Mouse (Mus musculus) C2C12 (cell line): Measurements from ENCODE around the gene Ilf3. TPM values are rescaled to one million over a fixed set of nuclear protein-coding genes. Genes with fewer than 3 reads are reported as not detected.

Source experiments
- H3K27me3 ChIP-seq: one replicate; pipeline ENCODE4 v1.6.1; 2011; ENCODE audit not compliant: control insufficient read depth, insufficient read depth, insufficient read length
- H3K36me3 ChIP-seq: one replicate; pipeline ENCODE4 v1.6.1; 2011; ENCODE audit not compliant: control insufficient read depth, insufficient read depth
- H3K4me3 ChIP-seq: one replicate; pipeline ENCODE4 v1.5.1; 2011; ENCODE audit warnings: mild to moderate bottlenecking, control low read depth; ENCODE audit not compliant: poor library complexity, insufficient read depth, severe bottlenecking
- H3K79me2 ChIP-seq: one replicate; pipeline ENCODE4 v1.6.1; 2011; ENCODE audit not compliant: control insufficient read depth, insufficient read depth
- H3K79me3 ChIP-seq: one replicate; pipeline ENCODE4 v1.6.1; 2011; ENCODE audit warnings: low read depth, control low read depth
- H3ac ChIP-seq: one replicate; pipeline ENCODE3; 2011; ENCODE audit warnings: low read depth; ENCODE audit not compliant: control insufficient read depth, insufficient read length
- CEBPB ChIP-seq: IDR thresholded peaks from one replicate; pipeline ENCODE4 v1.6.1; 2011; ENCODE audit warnings: low read depth, mild to moderate bottlenecking, control low read depth, moderate library complexity
- CTCF ChIP-seq: IDR thresholded peaks from one replicate; pipeline ENCODE4 v1.5.1; 2011; ENCODE audit not compliant: control insufficient read depth, insufficient read depth, insufficient read length
- FOSL1 ChIP-seq: IDR thresholded peaks from one replicate; pipeline ENCODE4 v1.8.0; 2011; ENCODE audit warnings: mild to moderate bottlenecking, low read length; ENCODE audit not compliant: poor library complexity, insufficient read depth, severe bottlenecking
- MAX ChIP-seq: IDR thresholded peaks from one replicate; pipeline ENCODE4 v1.6.1; 2011; ENCODE audit warnings: mild to moderate bottlenecking, control low read depth
- MYOD1 ChIP-seq: IDR thresholded peaks from one replicate; pipeline ENCODE4 v1.6.1; 2011; ENCODE audit warnings: low read depth; ENCODE audit not compliant: control insufficient read depth, insufficient read length
- MYOG ChIP-seq: IDR thresholded peaks from one replicate; pipeline ENCODE4 v1.6.1; 2011; ENCODE audit not compliant: control insufficient read depth, insufficient read length; ENCODE audit errors: extremely low read depth
- USF1 ChIP-seq: IDR thresholded peaks from one replicate; pipeline ENCODE4 v1.6.1; 2011; ENCODE audit warnings: low read depth, mild to moderate bottlenecking, control low read depth, moderate library complexity
- polyA plus RNA-seq: library from polyadenylated mRNA; unstranded; fragments of >200 nt; fragmentation: generic; extraction: Trizol; gene quantifications from one replicate; pipeline ENCODE4 v1.2.1, GENCODE M21; 2012; ENCODE audit warnings: missing spikeins

The Ilf3 gene
- polyA plus RNA-seq, 1 experiment, result 66.6 TPM

DNA sequence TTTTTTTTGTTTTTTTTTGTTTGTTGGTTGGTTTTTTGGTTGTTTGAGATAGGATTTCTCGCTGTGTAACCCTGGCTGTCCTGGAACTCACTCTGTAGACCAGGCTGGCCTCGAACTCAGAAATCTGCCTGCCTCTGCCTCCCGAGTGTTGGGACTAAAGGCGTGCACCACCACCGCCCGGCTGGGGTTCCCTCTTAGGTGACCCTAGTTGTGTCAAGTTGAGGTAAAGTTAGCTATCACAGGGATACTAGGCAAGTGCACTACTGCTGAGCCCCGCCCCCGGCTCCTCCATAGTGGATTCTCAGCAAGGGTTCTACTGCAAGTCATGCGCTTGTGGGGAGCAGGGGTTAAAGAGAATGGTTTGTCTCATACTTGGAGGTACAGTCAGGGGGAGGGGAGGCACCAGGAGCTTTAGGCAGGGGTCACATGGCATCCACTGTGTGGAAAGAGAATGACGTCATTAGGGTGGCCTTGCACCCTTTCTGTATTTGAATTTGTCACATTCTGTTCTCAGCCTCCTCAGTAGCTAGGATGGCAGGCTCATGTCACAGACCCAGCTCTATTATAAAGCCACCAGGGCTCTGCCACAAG lies 37.9 kb upstream of the Ilf3 start:
- Histone ChIP-seq H3K36me3 (no peaks in the 10 kb centered on the region), H3K79me3 (peaks cover 39% of the 10 kb centered on the region), H3K27me3 (no peaks in the 10 kb centered on the region), H3K4me3 (no peak overlapping the region), H3ac (no peak overlapping the region), H3K79me2 (peaks cover 79% of the 10 kb centered on the region)
- no peak for TF ChIP-seq CEBPB
- TF ChIP-seq FOSL1, result no peak
- no peak for TF ChIP-seq CTCF
- TF ChIP-seq MYOD1, result no peak
- TF ChIP-seq MYOG, result no peak
- TF ChIP-seq MAX, result no peak
- TF ChIP-seq USF1, result no peak

DNA sequence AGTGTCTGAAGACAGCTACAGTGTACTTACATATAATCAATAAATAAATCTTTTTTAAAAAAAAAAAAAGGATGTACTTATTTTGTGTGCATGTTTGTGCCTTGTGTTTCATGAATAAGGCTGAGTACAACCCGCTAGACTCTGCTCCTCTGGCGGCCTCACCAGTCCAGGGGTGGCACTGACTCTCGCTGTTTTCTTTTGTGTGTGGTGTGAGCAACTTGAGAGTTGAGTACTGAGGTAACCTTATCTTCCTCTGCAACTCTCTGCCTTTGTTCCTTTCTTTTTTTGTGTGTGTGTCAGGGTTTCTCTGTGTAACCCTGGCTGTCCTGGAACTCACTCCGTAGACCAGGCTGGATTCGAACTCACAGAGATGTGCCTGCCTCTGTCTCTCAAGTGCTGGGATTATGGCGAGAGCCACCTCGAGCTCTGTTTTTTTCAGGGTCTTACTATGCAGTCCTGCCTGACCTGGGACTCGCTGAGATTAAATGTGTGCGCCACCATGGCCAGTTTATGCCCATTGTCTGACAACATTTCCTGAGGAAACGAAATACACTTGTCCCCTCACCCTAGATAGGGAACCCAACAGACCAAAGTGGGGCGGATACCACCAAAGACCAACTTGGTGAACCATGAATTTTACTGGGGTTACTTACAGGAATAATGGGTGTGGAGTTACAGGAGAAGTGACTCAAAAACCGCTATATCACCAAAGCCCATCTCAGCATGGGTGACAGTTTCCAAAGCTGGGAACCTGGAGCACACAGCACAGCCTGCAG lies 36.1 kb upstream of the Ilf3 start:
- H3K4me3 ChIP-seq, result no peak overlapping the region
- H3ac ChIP-seq, result no peak overlapping the region
- peaks cover 79% of the 10 kb centered on the region for H3K79me2 ChIP-seq
- no peaks in the 10 kb centered on the region for H3K27me3 ChIP-seq
- H3K79me3 ChIP-seq, result peaks cover 30% of the 10 kb centered on the region
- no peaks in the 10 kb centered on the region for H3K36me3 ChIP-seq
- TF ChIP-seq USF1 (no peak), MYOG (no peak), CEBPB (no peak), FOSL1 (no peak), MYOD1 (no peak), CTCF (no peak), MAX (no peak)

DNA sequence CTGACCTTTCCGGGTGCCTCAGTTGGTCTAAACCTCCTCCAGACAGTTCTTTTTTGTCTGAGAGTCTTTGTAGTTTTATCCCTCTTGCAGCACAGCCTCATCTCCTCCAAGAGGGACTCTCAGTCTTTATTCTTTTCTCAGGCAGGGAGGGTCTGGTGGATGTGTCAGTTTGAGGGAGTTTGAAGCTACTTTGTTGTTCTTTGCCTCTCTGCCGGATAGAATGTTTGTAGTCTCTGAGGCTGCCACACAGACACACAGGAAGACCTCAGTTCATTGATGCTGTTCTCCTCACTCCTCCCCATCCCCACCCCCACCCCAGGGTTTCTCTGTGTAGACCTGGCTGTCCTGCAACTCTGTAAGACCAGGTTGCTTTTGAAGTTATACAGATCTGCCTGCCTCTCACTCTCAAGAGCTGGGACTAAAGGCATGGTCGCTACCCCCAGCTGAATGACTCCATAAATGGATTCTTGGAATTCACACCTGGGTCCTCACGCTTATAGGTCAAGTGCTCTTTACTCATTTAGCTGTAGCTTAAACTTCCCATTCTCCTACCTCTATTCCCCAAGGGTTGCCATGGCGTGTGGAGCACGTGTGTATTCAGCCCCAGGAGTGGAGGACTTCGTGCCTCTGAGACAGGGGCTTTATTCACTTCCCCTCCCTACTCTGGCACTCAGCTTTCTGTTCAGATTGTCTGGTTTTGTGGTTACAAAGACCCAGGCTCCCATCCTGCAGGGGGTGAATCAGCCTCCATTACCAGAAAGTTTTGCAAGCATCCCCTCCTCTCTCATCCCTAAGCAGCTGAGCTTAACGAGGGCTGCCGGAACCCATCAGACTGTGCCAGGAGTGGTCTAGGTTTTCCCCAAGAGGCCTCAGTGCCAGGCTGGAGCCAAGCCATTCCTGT lies 35.3 kb upstream of the Ilf3 start:
- TF ChIP-seq CEBPB, result peak; percentile 80
- peak; percentile 19 for TF ChIP-seq FOSL1
- TF ChIP-seq USF1, result peak; percentile 74
- TF ChIP-seq MYOG, result no peak
- peak; percentile 67 for TF ChIP-seq MAX
- TF ChIP-seq MYOD1, result peak; percentile 56
- no peak for TF ChIP-seq CTCF
- Histone ChIP-seq H3K4me3 (no peak overlapping the region), H3ac (peak overlapping the region; percentile 37), H3K36me3 (no peaks in the 10 kb centered on the region), H3K79me2 (peaks cover 76% of the 10 kb centered on the region), H3K79me3 (peaks cover 28% of the 10 kb centered on the region), H3K27me3 (no peaks in the 10 kb centered on the region)

DNA sequence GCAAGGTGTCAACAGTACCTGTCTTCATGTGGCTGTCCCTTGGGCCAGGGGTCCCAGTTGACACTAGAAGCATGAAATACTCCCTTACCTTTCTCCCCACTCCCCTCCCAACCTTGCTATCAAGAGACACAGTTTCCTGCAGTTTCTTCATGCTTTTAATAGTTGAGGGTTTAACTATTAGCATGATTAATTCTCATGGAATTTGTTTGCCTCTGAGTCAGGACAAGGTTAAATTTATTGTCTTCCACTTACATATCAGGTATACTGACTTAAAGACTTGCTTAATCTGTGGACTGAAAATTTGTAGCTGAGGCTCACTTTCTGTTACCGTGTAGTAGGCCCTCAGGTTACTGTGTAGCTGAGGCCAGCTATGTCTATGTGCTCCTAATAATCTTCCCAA lies 34.1 kb upstream of the Ilf3 start:
- Histone ChIP-seq H3K27me3 (no peaks in the 10 kb centered on the region), H3K36me3 (no peaks in the 10 kb centered on the region), H3K4me3 (no peak overlapping the region), H3ac (peak overlapping the region; percentile 4), H3K79me3 (peaks cover 30% of the 10 kb centered on the region), H3K79me2 (peaks cover 76% of the 10 kb centered on the region)
- TF ChIP-seq CTCF (no peak), MYOG (no peak), FOSL1 (peak; percentile 38), MYOD1 (no peak), MAX (no peak), USF1 (no peak), CEBPB (peak; percentile 54)

DNA sequence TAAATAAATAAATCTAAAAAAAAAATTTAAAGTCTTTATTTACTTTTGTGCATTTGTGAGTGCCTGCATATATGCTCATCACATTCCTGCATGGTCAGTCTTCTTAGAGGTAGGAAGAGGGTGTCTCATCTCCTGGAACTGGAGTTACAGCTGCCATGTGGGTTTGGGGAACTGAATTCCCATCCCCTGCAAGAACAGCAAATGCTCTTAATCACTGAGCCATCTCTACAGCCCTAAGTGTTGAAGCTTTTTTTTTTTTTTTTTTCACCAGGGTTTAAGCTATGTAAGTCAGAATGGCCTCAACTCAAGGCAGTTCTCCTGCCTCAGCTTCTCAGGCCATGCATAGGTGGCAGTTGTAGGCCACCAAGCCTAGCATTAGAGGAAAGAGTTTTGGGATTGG lies 32.9 kb upstream of the Ilf3 start:
- Histone ChIP-seq H3K4me3 (no peak overlapping the region), H3ac (no peak overlapping the region), H3K79me3 (peaks cover 38% of the 10 kb centered on the region), H3K36me3 (peaks cover 1% of the 10 kb centered on the region), H3K79me2 (peaks cover 76% of the 10 kb centered on the region), H3K27me3 (no peaks in the 10 kb centered on the region)
- no peak for TF ChIP-seq CTCF
- TF ChIP-seq MYOG, result no peak
- TF ChIP-seq FOSL1, result no peak
- no peak for TF ChIP-seq MYOD1
- TF ChIP-seq CEBPB, result no peak
- no peak for TF ChIP-seq MAX
- TF ChIP-seq USF1, result no peak
